Mouse (Mus musculus) liver, embryonic 14.5 days (tissue): Measurements from ENCODE around the gene Zbtb42. TPM values are rescaled to one million over a fixed set of nuclear protein-coding genes. Genes with fewer than 3 reads are reported as not detected.

ENCODE experiments used
- ATAC-seq: fragments of 200-750 bp; cut with Nextera tagmentation; 2 replicates; pipeline ENCODE4 v1.8.0; 2017; ENCODE audit warnings: moderate number of reproducible peaks, mild to moderate bottlenecking, moderate library complexity; ENCODE audit not compliant: insufficient read depth
- DNase-seq, 3 experiments: peaks; one replicate each; pipeline ENCODE4 v3.0.0-alpha.2; 2012 to 2013; ENCODE audit warnings: low read depth in 3 of 3, low spot score in 3 of 3
- H3K27ac ChIP-seq: fragments of 300-500 bp; sonication (generic); 2 replicates; pipeline ENCODE4 v1.5.1; 2014; ENCODE audit warnings: moderate library complexity, mild to moderate bottlenecking, control low read depth, inconsistent platforms
- H3K27me3 ChIP-seq: fragments of 300-500 bp; sonication (generic); 2 replicates; pipeline ENCODE4 v1.6.1; 2014; ENCODE audit warnings: mild to moderate bottlenecking, low read length, moderate library complexity; ENCODE audit not compliant: control insufficient read depth, insufficient read depth
- H3K36me3 ChIP-seq: fragments of 300-500 bp; sonication (generic); replicated peaks from 2 replicates; pipeline ENCODE4 v1.6.1; 2014; ENCODE audit warnings: low read depth; ENCODE audit not compliant: control insufficient read depth, insufficient read depth
- H3K4me1 ChIP-seq, 2 experiments: fragments of 200-500 bp in 1 of 2; fragments of 300-500 bp in 1 of 2; sonication (generic) in 1 of 2; replicated peaks; 2 replicates each; pipeline ENCODE4 v1.6.1; 2012 to 2014; ENCODE audit warnings: antibody characterized with exemption in 1 of 2, inconsistent platforms in 1 of 2, low read length in 1 of 2; ENCODE audit not compliant: control insufficient read depth in 2 of 2, insufficient read depth in 2 of 2
- H3K4me2 ChIP-seq: fragments of 300-500 bp; sonication (generic); 2 replicates; pipeline ENCODE4 v1.6.1; 2014; ENCODE audit warnings: low read depth, mild to moderate bottlenecking, control low read depth, moderate library complexity
- H3K4me3 ChIP-seq, 2 experiments: fragments of 200-500 bp in 1 of 2; fragments of 300-500 bp in 1 of 2; sonication (generic) in 1 of 2; 2 replicates each; pipeline ENCODE4 v1.5.1; 2012 to 2014; ENCODE audit warnings: low read depth in 2 of 2, low read length in 2 of 2, mild to moderate bottlenecking in 2 of 2, control low read depth in 1 of 2, inconsistent platforms in 1 of 2, moderate library complexity in 1 of 2; ENCODE audit not compliant: insufficient read depth in 1 of 2
- H3K9ac ChIP-seq: fragments of 300-500 bp; sonication (generic); replicated peaks from 2 replicates; pipeline ENCODE4 v1.6.1; 2014; ENCODE audit warnings: mild to moderate bottlenecking, control low read depth, moderate library complexity
- H3K9me3 ChIP-seq: fragments of 300-500 bp; sonication (generic); 2 replicates; pipeline ENCODE4 v1.6.1; 2016; ENCODE audit warnings: low read length, mixed read lengths; ENCODE audit not compliant: control insufficient read depth
- CTCF ChIP-seq: IDR thresholded peaks from 2 replicates; pipeline ENCODE4 v1.5.1; 2016; ENCODE audit warnings: antibody characterized with exemption, low read depth, control low read depth
- EP300 ChIP-seq: IDR thresholded peaks from 2 replicates; pipeline ENCODE4 v1.6.1; 2016; ENCODE audit warnings: antibody characterized with exemption, low read depth
- WGBS: fragments of 180-500 bp; shearing (Covaris S2); extraction: QIAGEN DNeasy Blood & Tissue Kit; methylation state at CpG from one replicate; pipeline ENCODE4 v1.1.7; 2014; ENCODE audit not compliant: insufficient replicate concordance; 5-methylcytosine and 5-hydroxymethylcytosine counted together
- microRNA-seq: library from miRNA; unstranded; fragments of <30 nt; microRNA quantifications from one replicate; pipeline ENCODE4, GENCODE M21; 2016
- polyA plus RNA-seq, 2 experiments: library from polyadenylated mRNA; depleted of rRNA in 1 of 2; stranded (reverse) in 1 of 2; unstranded in 1 of 2; fragments of >200 nt; fragmentation: Nextera tagmentation in 1 of 2; extraction: Ambion mirVana in 1 of 2; gene quantifications; 2 replicates each; pipeline versions ENCODE4 v1.2.1 to v1.2.3; 2012 to 2014

Zbtb42 gene
- polyA plus RNA-seq, 2 experiments = 0.69 to 1.1 TPM

- no peak overlapping the region for H3K4me2 ChIP-seq
- ATAC-seq = peak; percentile 13; the same call in 1 of the 2 replicates
- WGBS = 60% methylated on average over 11 of the region's 11 CpGs
Measured at GRCm38 (mm10) chr12:112724077-112724805, 45.6 kb downstream of the Zbtb42 start.

GRCm38 (mm10) chr12:112727801-112728200, 49.2 kb downstream of the Zbtb42 start:
- DNase-seq (no peak), ATAC-seq (no peak)
- H3K27me3 ChIP-seq = peaks cover 7% of the 10 kb centered on the region
- H3K9ac ChIP-seq = no peak overlapping the region
- no peaks in the 10 kb centered on the region for H3K4me1 ChIP-seq
- WGBS = 65% methylated on average over 8 of the region's 8 CpGs
- no peak overlapping the region for H3K4me2 ChIP-seq
- no peak overlapping the region for H3K4me3 ChIP-seq
- H3K27ac ChIP-seq = no peak overlapping the region
- TF ChIP-seq CTCF = no peak
- TF ChIP-seq EP300 = no peak
- H3K9me3 ChIP-seq = no peaks in the 10 kb centered on the region
- no peaks in the 10 kb centered on the region for H3K36me3 ChIP-seq

More at GRCm38 (mm10) chr12:112724077-112724805, 45.6 kb downstream of the Zbtb42 start:
- Histone ChIP-seq H3K36me3 (no peaks in the 10 kb centered on the region), H3K4me3 (no peak overlapping the region), H3K27ac (no peak overlapping the region), H3K27me3 (peaks cover 30% of the 10 kb centered on the region), H3K9me3 (no peaks in the 10 kb centered on the region), H3K9ac (no peak overlapping the region), H3K4me1 (no peaks in the 10 kb centered on the region; a peak in 1 of 4 replicates)
- no peak for TF ChIP-seq EP300
- TF ChIP-seq CTCF = peak; percentile 64
- peak in 2 of 3 experiments; percentile 20 to 28 for DNase-seq

GRCm38 (mm10) chr12:112730808-112731207, 52.2 kb downstream of the Zbtb42 start:
- no peak for TF ChIP-seq CTCF
- TF ChIP-seq EP300 = no peak
- WGBS = 56% methylated on average over 14 of the region's 14 CpGs
- ATAC-seq = no peak

More at GRCm38 (mm10) chr12:112730808-112731207, 52.2 kb downstream of the Zbtb42 start:
- no peaks in the 10 kb centered on the region for H3K36me3 ChIP-seq
- DNase-seq = no peak
- no peak overlapping the region for H3K4me3 ChIP-seq
- no peaks in the 10 kb centered on the region for H3K9me3 ChIP-seq
- H3K27ac ChIP-seq = no peak overlapping the region
- no peaks in the 10 kb centered on the region for H3K4me1 ChIP-seq
- H3K9ac ChIP-seq = no peak overlapping the region
- no peaks in the 10 kb centered on the region for H3K27me3 ChIP-seq
- no peak overlapping the region for H3K4me2 ChIP-seq

Small RNAs within 50 kb of the gene (microRNA-seq; reads per million reads assigned to microRNA genes)
- not detected for gene Mir6939

Other genes starting within 250 kb of the Zbtb42 start
- 0.02 and 0.04 TPM in 2 replicates for gene A530016L24Rik, start 189.4 kb upstream of the Zbtb42 start, polyA plus RNA-seq (2012; rRNA removed)
- gene A530016L24Rik, start 189.4 kb upstream of the Zbtb42 start, polyA plus RNA-seq (2014; fragmentation: Nextera tagmentation; extraction: Ambion mirVana) = 0.06 and 0.09 TPM in 2 replicates
- 0.02 and 0.09 TPM in 2 replicates for gene Tmem179, start 162.1 kb upstream of the Zbtb42 start, polyA plus RNA-seq (2012; rRNA removed)
- 0.05 and 0.08 TPM in 2 replicates for gene Tmem179, start 162.1 kb upstream of the Zbtb42 start, polyA plus RNA-seq (2014; fragmentation: Nextera tagmentation; extraction: Ambion mirVana)
- 4.8 and 6.2 TPM in 2 replicates for gene Inf2, start 90.0 kb upstream of the Zbtb42 start, polyA plus RNA-seq (2012; rRNA removed)
- 2.0 and 2.1 TPM in 2 replicates for gene Inf2, start 90.0 kb upstream of the Zbtb42 start, polyA plus RNA-seq (2014; fragmentation: Nextera tagmentation; extraction: Ambion mirVana)
- 3.7 and 5.4 TPM in 2 replicates for gene Adssl1, start 58.8 kb upstream of the Zbtb42 start, polyA plus RNA-seq (2012; rRNA removed)
- 7.6 and 8.5 TPM in 2 replicates for gene Adssl1, start 58.8 kb upstream of the Zbtb42 start, polyA plus RNA-seq (2014; fragmentation: Nextera tagmentation; extraction: Ambion mirVana)
- gene Siva1, start 34.1 kb upstream of the Zbtb42 start, polyA plus RNA-seq (2012; rRNA removed) = 64.0 and 70.6 TPM in 2 replicates
- 157 and 165 TPM in 2 replicates for gene Siva1, start 34.1 kb upstream of the Zbtb42 start, polyA plus RNA-seq (2014; fragmentation: Nextera tagmentation; extraction: Ambion mirVana)
- gene Akt1, start 3.9 kb upstream of the Zbtb42 start, polyA plus RNA-seq (2012; rRNA removed) = 33.6 and 41.2 TPM in 2 replicates
- 9.9 and 17.2 TPM in 2 replicates for gene Akt1, start 3.9 kb upstream of the Zbtb42 start, polyA plus RNA-seq (2014; fragmentation: Nextera tagmentation; extraction: Ambion mirVana)
- 3.4 and 4.2 TPM in 2 replicates for gene Cep170b, start 41.6 kb downstream of the Zbtb42 start, polyA plus RNA-seq (2012; rRNA removed)
- gene Cep170b, start 41.6 kb downstream of the Zbtb42 start, polyA plus RNA-seq (2014; fragmentation: Nextera tagmentation; extraction: Ambion mirVana) = 1.9 and 2.6 TPM in 2 replicates
- 13.3 and 14.3 TPM in 2 replicates for gene Pld4, start 81.8 kb downstream of the Zbtb42 start, polyA plus RNA-seq (2012; rRNA removed)
- 12.5 and 14.7 TPM in 2 replicates for gene Pld4, start 81.8 kb downstream of the Zbtb42 start, polyA plus RNA-seq (2014; fragmentation: Nextera tagmentation; extraction: Ambion mirVana)
- 0.06 and 0.10 TPM in 2 replicates for gene Ahnak2, start 123.8 kb downstream of the Zbtb42 start, polyA plus RNA-seq (2012; rRNA removed)
- 0.13 and 0.14 TPM in 2 replicates for gene Ahnak2, start 123.8 kb downstream of the Zbtb42 start, polyA plus RNA-seq (2014; fragmentation: Nextera tagmentation; extraction: Ambion mirVana)
- 0.15 and 0.21 TPM in 2 replicates for gene Clba1, start 130.1 kb downstream of the Zbtb42 start, polyA plus RNA-seq (2012; rRNA removed)
- gene Clba1, start 130.1 kb downstream of the Zbtb42 start, polyA plus RNA-seq (2014; fragmentation: Nextera tagmentation; extraction: Ambion mirVana) = 0.25 and 0.40 TPM in 2 replicates
- 34.1 and 39.9 TPM in 2 replicates for gene Cdca4, start 150.6 kb downstream of the Zbtb42 start, polyA plus RNA-seq (2012; rRNA removed)
- 61.3 and 66.9 TPM in 2 replicates for gene Cdca4, start 150.6 kb downstream of the Zbtb42 start, polyA plus RNA-seq (2014; fragmentation: Nextera tagmentation; extraction: Ambion mirVana)
- gene Gpr132, start 189.4 kb downstream of the Zbtb42 start, polyA plus RNA-seq (2012; rRNA removed) = 0.30 and 0.51 TPM in 2 replicates
- gene Gpr132, start 189.4 kb downstream of the Zbtb42 start, polyA plus RNA-seq (2014; fragmentation: Nextera tagmentation; extraction: Ambion mirVana) = 0.16 and 0.27 TPM in 2 replicates